Mouse (Mus musculus) embryonic facial prominence, embryonic 11.5 days (tissue): Measurements from ENCODE around the gene Myoz1. TPM values are rescaled to one million over a fixed set of nuclear protein-coding genes. Genes with fewer than 3 reads are reported as not detected.

Source experiments
- ATAC-seq: fragments of 200-750 bp; cut with Nextera tagmentation; replicated peaks from 2 replicates; pipeline ENCODE4 v1.8.0; 2017; ENCODE audit warnings: low read depth; ENCODE audit not compliant: insufficient number of reproducible peaks, low FRiP score, low TSS enrichment
- DNase-seq: peaks from one replicate; pipeline ENCODE4 v3.0.0-alpha.2; 2015; ENCODE audit warnings: low spot score
- H3K27ac ChIP-seq: fragments of 300-500 bp; sonication (generic); replicated peaks from 2 replicates; pipeline ENCODE4 v1.5.1; 2014; ENCODE audit warnings: mild to moderate bottlenecking, low read depth, low read length, control low read depth
- H3K27me3 ChIP-seq: fragments of 300-500 bp; sonication (generic); 2 replicates; pipeline ENCODE4 v1.6.1; 2014; ENCODE audit warnings: mild to moderate bottlenecking, low read length, moderate library complexity, mixed read lengths; ENCODE audit not compliant: control insufficient read depth, insufficient read depth
- H3K36me3 ChIP-seq: fragments of 300-500 bp; sonication (generic); replicated peaks from 2 replicates; pipeline ENCODE4 v1.6.1; 2014; ENCODE audit warnings: low read depth, mild to moderate bottlenecking, low read length, moderate library complexity, mixed read lengths; ENCODE audit not compliant: control insufficient read depth, insufficient read depth
- H3K4me1 ChIP-seq: fragments of 300-500 bp; sonication (generic); 2 replicates; pipeline ENCODE4 v1.6.1; 2014; ENCODE audit warnings: low read length, mixed read lengths; ENCODE audit not compliant: control insufficient read depth, insufficient read depth
- H3K4me2 ChIP-seq: fragments of 300-500 bp; sonication (generic); 2 replicates; pipeline ENCODE4 v1.6.1; 2014; ENCODE audit warnings: low read depth, mild to moderate bottlenecking, control low read depth, low read length, moderate library complexity
- H3K4me3 ChIP-seq: fragments of 300-500 bp; sonication (generic); 2 replicates; pipeline ENCODE4 v1.5.1; 2014; ENCODE audit warnings: low read depth, low read length, control low read depth
- H3K9ac ChIP-seq: fragments of 300-500 bp; sonication (generic); replicated peaks from 2 replicates; pipeline ENCODE4 v1.6.1; 2014; ENCODE audit warnings: mild to moderate bottlenecking, control low read depth, low read length
- H3K9me3 ChIP-seq: fragments of 300-500 bp; sonication (generic); replicated peaks from 2 replicates; pipeline ENCODE4 v1.6.1; 2016; ENCODE audit warnings: mild to moderate bottlenecking, low read length, inconsistent platforms, mixed read lengths; ENCODE audit not compliant: control insufficient read depth
- WGBS: fragments of 180-500 bp; shearing (Covaris S2); extraction: QIAGEN DNeasy Blood & Tissue Kit; methylation state at CpG from one replicate; pipeline ENCODE4 v1.1.7; 2014; 5-methylcytosine and 5-hydroxymethylcytosine counted together
- polyA plus RNA-seq: library from polyadenylated mRNA; unstranded; fragments of >200 nt; fragmentation: Nextera tagmentation; extraction: Ambion mirVana; gene quantifications from 2 replicates; pipeline ENCODE4 v1.2.1, GENCODE M21; 2014

The Myoz1 gene
- polyA plus RNA-seq, 1 experiment from 2014 or later, result 0.58 TPM

- Histone ChIP-seq H3K4me3 (no peak overlapping the region), H3K36me3 (no peaks in the 10 kb centered on the region), H3K27ac (no peak overlapping the region), H3K4me1 (no peaks in the 10 kb centered on the region), H3K27me3 (no peaks in the 10 kb centered on the region), H3K9ac (no peak overlapping the region), H3K9me3 (no peaks in the 10 kb centered on the region), H3K4me2 (no peak overlapping the region)
- no peak for ATAC-seq
- DNase-seq, result no peak
- 89% methylated on average over 2 of the region's 2 CpGs for WGBS
Observed at GRCm38 (mm10) chr14:20615075-20615474, 41.3 kb downstream of the Myoz1 start.

DNA sequence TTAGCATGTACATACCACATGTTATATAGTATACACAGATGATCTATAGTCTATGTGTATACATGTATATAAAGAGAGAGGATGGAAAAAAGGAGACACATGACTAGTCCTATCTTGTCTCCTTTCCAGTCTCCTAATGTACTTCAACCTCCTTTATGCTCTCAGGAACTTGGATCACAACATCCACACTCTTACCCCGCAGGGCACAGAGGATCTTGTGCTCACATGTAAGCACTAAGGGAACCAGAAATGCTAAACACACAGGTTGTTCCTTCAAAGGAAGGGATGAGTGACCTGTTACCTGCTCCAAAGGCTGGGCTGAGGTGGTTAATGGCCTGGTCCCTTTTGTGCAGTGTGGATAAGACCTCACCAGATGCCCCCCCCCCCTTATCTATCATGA is 43.5 kb downstream of the Myoz1 start:
- Histone ChIP-seq H3K27ac (no peak overlapping the region), H3K9ac (no peak overlapping the region), H3K36me3 (no peaks in the 10 kb centered on the region), H3K4me2 (no peak overlapping the region), H3K27me3 (no peaks in the 10 kb centered on the region), H3K4me1 (no peaks in the 10 kb centered on the region), H3K9me3 (no peaks in the 10 kb centered on the region), H3K4me3 (no peak overlapping the region)
- WGBS, result 91% methylated on average over 1 of the region's 1 CpGs
- DNase-seq (no peak), ATAC-seq (no peak)

DNA sequence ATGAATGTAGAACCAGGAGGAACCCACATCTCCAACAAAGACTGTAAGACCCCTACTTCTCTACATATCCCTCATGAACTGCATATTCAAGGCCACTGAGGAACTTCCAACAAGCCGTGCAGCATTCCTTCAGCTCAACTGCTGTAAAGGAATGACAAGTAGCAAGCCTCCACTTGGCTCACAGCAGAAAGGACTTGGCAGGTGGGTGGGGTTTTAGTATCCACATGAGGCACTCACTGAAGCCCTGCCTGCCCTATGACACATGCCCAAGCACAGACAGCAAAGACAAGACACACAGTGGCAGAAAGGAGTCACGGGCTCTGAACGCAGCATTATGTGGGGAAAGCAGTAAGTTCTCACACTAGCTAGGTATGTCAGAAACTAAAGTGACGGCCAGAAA is 46.2 kb downstream of the Myoz1 start:
- no peaks in the 10 kb centered on the region for H3K27me3 ChIP-seq
- no peaks in the 10 kb centered on the region for H3K4me1 ChIP-seq
- peak; percentile 28 for DNase-seq
- no peak for ATAC-seq
- WGBS, result 86% methylated on average over 4 of the region's 4 CpGs
- no peaks in the 10 kb centered on the region; the same call in 1 of the 2 replicates for H3K36me3 ChIP-seq
- H3K9me3 ChIP-seq, result no peaks in the 10 kb centered on the region
- H3K4me2 ChIP-seq, result no peak overlapping the region
- no peak overlapping the region for H3K27ac ChIP-seq
- H3K9ac ChIP-seq, result no peak overlapping the region
- no peak overlapping the region for H3K4me3 ChIP-seq

DNA sequence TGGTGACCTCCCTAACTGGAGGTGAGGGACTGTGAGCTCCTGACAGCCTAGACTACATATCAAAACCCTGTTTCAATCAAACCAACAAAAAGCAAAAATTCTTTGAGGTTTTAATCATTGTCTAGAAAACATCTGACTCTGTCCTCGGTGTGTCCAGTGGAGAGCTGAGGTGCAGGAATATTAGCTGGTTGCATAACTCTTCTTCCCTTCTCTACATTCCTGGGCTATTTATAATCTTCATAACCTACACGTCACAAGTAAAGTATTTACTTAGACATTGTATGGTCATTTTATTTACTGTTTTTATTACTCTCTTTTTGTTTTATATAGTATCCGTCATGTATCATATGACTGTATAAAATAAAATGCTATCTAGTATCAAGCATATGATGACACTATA is 46.8 kb downstream of the Myoz1 start:
- Histone ChIP-seq H3K9ac (no peak overlapping the region), H3K9me3 (no peaks in the 10 kb centered on the region), H3K36me3 (no peaks in the 10 kb centered on the region; the same call in 1 of the 2 replicates), H3K27ac (no peak overlapping the region), H3K27me3 (no peaks in the 10 kb centered on the region), H3K4me1 (no peaks in the 10 kb centered on the region), H3K4me2 (no peak overlapping the region), H3K4me3 (no peak overlapping the region)
- no peak for ATAC-seq
- 86% methylated on average over 3 of the region's 3 CpGs for WGBS
- DNase-seq, result no peak

DNA sequence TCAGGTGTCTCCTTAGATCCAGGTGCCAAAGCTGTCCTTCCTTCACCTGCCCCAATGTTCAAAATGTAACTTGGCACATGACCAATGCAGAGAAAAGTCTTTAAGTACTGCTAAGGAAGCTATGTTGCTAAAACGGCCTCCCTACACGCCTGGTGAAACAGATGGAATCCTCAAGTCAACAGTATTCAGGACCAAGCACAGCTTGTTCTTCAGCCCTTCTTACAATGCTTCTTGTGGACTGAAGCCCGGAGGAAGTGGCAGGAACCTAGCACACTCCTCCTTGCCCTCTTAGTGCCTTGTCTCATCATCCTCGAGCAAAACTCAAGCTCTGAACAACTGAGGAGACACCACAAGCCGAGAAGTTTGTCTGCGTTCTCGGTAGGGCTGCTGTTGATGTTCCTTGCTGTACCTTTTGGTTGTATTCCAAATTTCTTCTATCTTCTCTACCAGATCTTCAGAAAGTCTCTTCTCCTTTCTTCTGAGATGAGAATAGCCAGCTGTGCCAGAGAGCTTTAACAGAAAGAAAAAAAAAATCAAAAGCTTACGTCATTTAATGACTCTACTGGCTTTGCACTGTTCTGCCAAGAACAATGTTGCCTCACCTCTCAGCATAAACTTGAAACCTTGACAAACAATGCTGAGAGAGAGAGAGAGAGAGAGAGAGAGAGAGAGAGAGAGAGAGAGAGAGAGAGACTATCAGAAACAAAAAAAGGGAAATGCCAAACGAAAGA is 48.8 kb downstream of the Myoz1 start:
- Histone ChIP-seq H3K36me3 (no peaks in the 10 kb centered on the region; the same call in 1 of the 2 replicates), H3K27me3 (no peaks in the 10 kb centered on the region), H3K9me3 (no peaks in the 10 kb centered on the region), H3K9ac (no peak overlapping the region), H3K4me1 (no peaks in the 10 kb centered on the region), H3K27ac (no peak overlapping the region), H3K4me3 (no peak overlapping the region), H3K4me2 (no peak overlapping the region)
- WGBS, result 87% methylated on average over 9 of the region's 9 CpGs
- no peak for DNase-seq
- ATAC-seq, result no peak

- H3K27me3 ChIP-seq, result no peaks in the 10 kb centered on the region
- no peaks in the 10 kb centered on the region for H3K9me3 ChIP-seq
- DNase-seq (no peak), ATAC-seq (no peak)
- H3K4me3 ChIP-seq, result no peak overlapping the region
- no peaks in the 10 kb centered on the region for H3K4me1 ChIP-seq
- no peak overlapping the region for H3K4me2 ChIP-seq
- H3K36me3 ChIP-seq, result no peaks in the 10 kb centered on the region; the same call in 1 of the 2 replicates
- no peak overlapping the region for H3K27ac ChIP-seq
- WGBS, result 95% methylated on average over 1 of the region's 1 CpGs
- no peak overlapping the region for H3K9ac ChIP-seq
Observed at GRCm38 (mm10) chr14:20601287-20601686, 55.1 kb downstream of the Myoz1 start.

DNA sequence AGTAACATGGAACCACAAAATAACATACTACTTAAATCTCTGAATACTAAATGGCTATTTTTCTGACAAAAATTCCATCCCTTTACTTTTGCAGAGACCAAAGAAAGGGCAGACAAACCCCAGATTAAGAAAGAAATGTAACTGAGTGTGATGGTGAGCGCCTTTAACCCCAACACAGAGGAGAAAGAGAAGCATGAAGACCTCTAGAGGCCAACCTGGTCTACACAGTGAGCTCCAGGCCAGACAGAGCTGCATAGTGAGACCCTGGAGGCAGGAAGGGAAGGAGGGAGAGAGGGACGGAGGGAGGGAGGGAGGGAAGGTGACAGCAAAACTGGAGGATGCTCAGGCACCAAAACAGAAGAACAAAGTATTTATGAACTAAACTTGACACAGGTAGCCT is 56.1 kb downstream of the Myoz1 start:
- no peaks in the 10 kb centered on the region for H3K9me3 ChIP-seq
- no peaks in the 10 kb centered on the region; the same call in 1 of the 2 replicates for H3K36me3 ChIP-seq
- no peak overlapping the region for H3K4me3 ChIP-seq
- ATAC-seq, result no peak
- DNase-seq, result no peak
- no peak overlapping the region for H3K27ac ChIP-seq
- H3K9ac ChIP-seq, result no peak overlapping the region
- H3K4me2 ChIP-seq, result no peak overlapping the region
- H3K4me1 ChIP-seq, result no peaks in the 10 kb centered on the region
- WGBS, result 54% methylated on average over 2 of the region's 2 CpGs
- H3K27me3 ChIP-seq, result no peaks in the 10 kb centered on the region

GRCm38 (mm10) chr14:20599542-20599941 is 56.8 kb downstream of the Myoz1 start:
- no peak for DNase-seq
- no peak overlapping the region for H3K27ac ChIP-seq
- 86% methylated on average over 2 of the region's 2 CpGs for WGBS
- H3K36me3 ChIP-seq, result no peaks in the 10 kb centered on the region
- no peak overlapping the region for H3K4me2 ChIP-seq
- H3K4me3 ChIP-seq, result no peak overlapping the region
- no peak for ATAC-seq
- H3K27me3 ChIP-seq, result no peaks in the 10 kb centered on the region
- H3K4me1 ChIP-seq, result no peaks in the 10 kb centered on the region
- H3K9ac ChIP-seq, result no peak overlapping the region
- H3K9me3 ChIP-seq, result no peaks in the 10 kb centered on the region
